Mouse (Mus musculus): ENCODE results near the gene Mxi1.

- TF ChIP-seq CTCF (conservative IDR thresholded peaks at IDR 0.05; ENCODE audit: insufficient read depth, insufficient read length, low read depth, low read length) (no peak), POLR2A (IDR thresholded peaks at IDR 0.05; ENCODE audit: low read depth, low read length) (no peak)
Measured at GRCm38 (mm10) chr19:53420924-53421582, 110.7 kb downstream of the Mxi1 start.

Measured in kidney, adult 2 months (tissue).